Mouse (Mus musculus) right cerebral cortex, postnatal 25 days (tissue): ENCODE results near the gene Olfr25.

Experiments used
- DNase-seq: peaks from one replicate; pipeline ENCODE4 v3.0.0; 2022

The Olfr25 gene

GRCm38 (mm10) chr9:38328760-38329159 lies at the start of gene Olfr25:
Gene Olfr25 (plus strand): TSS chr9:38329060.
- DNase-seq, result no peak

DNA sequence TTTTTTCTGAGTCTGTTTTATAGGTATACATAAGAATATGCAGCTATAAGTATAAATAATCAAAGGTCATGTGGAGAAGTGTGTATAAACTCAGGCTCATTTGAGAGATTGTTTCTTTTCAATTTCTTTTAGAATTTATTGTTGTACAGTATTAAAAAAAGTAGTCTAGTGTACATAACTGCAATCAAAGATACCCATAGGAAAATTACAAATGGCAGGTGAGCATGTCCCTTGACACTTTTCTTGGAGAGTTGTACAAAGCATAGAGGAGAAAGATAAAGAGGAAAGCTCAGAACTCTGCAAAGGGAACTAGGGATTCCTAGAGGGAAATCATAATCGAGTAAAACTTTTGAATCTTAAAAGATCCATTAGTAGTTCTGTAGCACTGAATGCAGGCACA lies 38.1 kb upstream of the Olfr25 start, which contains the start of gene Olfr896-ps1:
TSS of gene Olfr896-ps1 (plus strand) at position 301 of the 400 bp plus-strand sequence.
- no peak for DNase-seq

- no peak for DNase-seq
These were observed 19.3 kb downstream of the Olfr25 start, which contains the start of gene Olfr898 for GRCm38 (mm10) chr9:38348111-38348510. Gene Olfr898 (plus strand): TSS chr9:38348411.

GRCm38 (mm10) chr9:38366596-38366995 lies 37.7 kb downstream of the Olfr25 start, which contains the start of gene Olfr250:
Gene Olfr250 (plus strand): TSS chr9:38366896.
- DNase-seq, result no peak

DNA sequence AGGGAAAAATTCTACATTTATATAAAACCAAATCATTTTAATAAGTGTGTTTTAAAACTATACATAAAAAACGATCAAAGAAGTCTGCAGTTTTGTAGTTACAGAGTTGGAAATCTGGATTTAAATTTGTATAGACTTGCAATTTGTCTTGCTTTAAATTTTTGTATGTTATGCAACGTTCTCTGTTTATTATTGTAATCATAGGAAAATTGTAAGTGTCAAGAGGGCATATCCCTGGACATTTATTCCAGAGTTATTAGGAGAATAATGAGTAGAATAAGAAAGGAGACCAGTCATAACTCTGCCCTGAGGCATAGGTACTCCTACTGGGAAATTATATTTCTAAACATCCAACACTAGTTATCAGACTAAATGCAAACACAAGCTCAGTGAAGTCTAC lies 47.9 kb downstream of the Olfr25 start, which contains the start of gene Olfr251:
TSS of gene Olfr251 (plus strand) at position 301 of the 400 bp plus-strand sequence.
- DNase-seq, result no peak
